Mouse (Mus musculus): Measurements from ENCODE around the gene Pik3r6. TPM values are rescaled to one million over a fixed set of nuclear protein-coding genes. Genes with fewer than 3 reads are reported as not detected.

Pik3r6 gene
- polyA plus RNA-seq (2017; shearing (Covaris generic)) = not detected

DNA sequence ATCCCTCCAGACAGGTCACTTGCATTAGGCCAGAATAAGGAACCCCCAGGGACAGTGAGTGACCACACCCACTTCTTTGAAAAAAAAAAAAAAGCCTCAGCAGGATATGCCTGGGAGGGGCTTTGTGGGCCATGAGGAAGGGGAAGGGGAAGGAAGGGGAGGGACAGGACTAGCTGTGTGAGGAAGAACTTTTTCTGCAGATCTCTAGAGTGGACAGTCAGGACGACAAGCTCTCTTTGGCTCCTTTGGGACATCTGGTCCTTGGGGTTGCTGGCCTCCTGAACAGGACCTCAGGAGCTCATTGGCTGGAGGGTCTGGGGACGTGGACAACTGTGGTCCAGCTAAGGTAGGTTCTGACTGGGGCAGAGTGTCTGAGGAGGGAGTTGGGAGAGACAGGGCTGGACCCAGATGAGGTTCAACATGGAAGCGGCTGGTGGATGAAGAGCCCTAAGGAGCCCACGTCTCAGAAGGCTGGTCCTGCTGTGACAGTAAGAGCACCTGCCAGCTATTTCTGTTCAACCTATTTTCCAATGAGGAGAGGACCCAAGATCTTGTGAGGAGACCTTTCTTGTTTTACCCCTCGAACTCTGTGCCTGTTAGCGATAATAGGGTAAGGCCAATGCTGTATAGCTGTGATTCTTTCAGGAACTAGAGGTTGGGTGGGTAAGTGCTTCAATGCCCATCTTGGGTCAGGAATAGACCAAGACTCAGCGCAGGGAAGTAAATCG is at the start of gene Pik3r6:
Gene Pik3r6 (plus strand): TSS at position 118 of the 728 bp plus-strand sequence.
- no peak for ATAC-seq

DNA sequence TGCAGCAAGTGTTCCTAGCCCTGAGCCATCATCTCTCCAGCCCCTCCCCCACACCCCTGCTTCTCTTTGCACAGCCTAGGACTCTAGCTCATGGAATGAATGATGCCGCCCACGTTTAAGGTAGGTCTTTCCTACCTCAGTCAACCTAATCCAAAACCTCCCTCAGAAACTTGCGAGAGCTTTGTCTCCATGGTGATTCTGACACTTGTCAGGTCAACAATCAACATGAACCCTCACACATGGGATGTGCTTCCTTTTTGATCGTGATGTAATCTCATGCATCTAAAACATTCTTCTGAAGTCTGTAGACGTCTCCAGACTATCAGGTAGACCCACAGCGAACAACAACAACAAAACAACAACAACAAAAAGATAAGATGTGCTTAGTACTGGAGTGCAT is 49.5 kb upstream of the Pik3r6 start:
- ATAC-seq = peak; percentile 55

DNA sequence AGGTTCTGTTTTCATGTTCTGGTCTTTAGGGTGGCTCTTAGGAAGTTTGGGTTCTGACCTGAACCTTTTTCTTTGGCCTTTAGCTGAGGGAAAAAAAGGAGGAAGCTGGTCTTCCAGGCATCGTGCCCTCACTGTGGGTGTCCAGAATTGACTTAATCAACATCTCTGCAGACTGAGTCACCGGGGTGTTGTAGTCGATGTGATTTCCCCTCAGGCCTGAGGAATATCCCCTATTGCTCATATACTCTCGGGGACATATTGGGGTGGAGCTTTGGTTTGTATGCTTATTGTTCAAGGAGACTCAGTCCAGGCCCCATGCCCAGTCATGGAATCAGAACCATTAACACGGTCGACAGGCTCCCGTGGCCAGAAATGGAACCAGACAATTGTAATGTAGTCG is 44.7 kb upstream of the Pik3r6 start:
- ATAC-seq = no peak

DNA sequence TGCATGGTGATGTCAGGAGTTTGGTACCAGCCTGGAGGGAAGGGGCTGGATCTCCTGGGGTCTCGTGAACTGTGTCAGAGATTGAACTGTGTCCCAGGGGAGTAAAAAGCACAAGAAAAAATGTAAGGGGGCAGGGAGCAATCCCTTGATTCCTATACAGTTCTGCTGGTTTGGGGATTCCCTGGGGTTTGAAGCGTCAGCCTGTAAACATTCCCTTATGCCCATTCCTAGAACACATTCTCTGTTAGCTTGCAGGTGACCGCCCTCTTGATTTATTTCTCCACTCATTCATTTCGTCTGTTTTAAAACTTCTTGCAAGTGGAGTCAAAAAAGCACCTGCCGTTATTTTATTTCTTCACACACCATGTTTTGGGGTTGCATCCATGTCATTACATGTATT is 43.8 kb upstream of the Pik3r6 start:
- no peak for ATAC-seq

DNA sequence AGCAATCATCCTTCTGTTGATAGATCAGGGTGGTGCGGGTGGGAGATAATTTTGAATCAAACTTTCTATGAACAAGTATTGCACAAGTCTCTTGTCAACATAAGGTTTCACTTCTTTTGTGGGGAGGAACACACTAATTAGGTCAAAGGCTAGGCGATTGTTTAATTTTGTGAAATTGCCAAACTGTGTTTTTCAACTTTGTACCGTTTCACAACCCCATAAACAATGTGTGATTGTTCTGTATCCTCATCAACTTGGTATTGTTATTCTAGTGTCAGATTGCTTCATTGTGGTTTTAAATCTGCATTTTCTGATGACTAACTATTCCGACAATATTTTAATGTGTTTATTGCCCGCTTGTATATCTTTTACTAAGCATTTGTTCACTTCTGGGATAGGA is 43.3 kb upstream of the Pik3r6 start:
- no peak for ATAC-seq

DNA sequence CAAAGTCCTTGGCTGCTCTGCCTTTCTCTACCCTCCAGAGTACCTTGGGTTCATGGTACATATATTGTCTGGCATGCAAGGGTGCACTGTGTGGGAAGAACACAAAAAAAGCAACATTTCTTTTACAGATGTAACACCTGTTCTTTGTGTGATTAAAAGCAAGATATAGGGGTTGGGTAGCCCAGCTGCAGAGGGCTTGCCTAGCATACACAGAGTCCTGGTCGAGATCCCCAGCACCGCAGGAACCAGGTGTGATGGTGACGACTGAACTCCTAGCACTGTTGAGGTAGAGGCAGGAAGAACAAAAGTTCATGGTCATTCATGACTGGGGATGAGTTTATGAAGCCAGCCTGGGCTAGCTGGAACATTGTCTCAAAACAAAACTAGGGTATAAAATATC is 40.1 kb upstream of the Pik3r6 start:
- ATAC-seq = no peak

DNA sequence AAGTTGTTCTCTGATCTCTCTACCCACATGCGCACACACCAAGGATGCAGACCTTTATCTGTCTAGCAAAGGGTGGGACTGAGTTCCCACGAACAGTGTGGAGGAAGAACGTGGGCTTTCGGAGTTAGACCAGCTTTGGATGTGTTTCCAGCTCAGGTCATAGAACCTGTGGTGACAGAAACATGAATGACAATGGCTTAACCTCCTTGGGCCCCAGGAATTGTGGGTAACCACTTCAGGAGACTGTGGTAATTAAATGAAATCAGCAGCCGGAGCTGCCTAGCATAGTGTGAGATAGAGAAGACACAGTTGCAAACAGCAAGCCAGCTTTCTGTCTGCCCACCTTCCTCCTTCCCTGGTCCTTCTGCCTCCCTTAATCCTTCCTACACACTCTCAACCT is 38.6 kb upstream of the Pik3r6 start:
- ATAC-seq = no peak

DNA sequence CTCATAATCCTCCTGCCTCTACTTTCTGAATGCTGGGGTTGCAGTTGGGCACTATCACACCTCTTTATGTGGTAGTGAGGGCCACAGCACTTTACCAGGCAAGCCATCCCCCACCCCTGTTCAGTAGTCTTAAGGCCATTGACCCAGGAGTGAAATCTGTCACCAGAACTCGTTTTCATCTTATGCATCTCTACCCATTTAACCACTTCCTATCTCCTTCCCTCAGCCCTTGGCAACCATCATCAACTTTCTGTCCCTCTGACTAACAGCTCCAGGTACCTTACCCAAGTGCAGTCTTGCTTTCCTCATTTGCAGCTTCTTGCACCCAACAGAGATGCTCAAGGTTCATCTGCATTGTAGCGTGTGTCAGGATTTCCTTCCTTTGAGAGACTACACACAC is 37.7 kb upstream of the Pik3r6 start:
- peak; percentile 54 for ATAC-seq

DNA sequence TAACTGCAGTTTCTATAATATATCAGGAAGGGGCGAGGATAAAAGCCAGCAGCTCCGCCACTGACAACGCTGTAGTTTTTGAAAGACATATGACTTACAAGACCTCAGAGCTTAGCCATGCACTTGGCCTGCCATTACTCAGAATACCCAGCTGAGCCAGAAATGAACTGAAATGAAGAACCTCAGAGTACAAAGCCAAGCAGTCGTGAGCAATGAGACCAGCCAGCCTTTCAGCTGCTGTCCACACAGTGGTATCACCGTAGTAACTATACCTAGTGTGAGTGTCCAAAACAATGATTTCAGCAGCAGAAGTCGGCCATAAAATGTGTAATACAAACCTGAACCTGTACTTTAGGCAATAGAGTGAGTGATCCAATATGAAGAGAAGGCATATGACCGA is 35.4 kb upstream of the Pik3r6 start:
- ATAC-seq = no peak

DNA sequence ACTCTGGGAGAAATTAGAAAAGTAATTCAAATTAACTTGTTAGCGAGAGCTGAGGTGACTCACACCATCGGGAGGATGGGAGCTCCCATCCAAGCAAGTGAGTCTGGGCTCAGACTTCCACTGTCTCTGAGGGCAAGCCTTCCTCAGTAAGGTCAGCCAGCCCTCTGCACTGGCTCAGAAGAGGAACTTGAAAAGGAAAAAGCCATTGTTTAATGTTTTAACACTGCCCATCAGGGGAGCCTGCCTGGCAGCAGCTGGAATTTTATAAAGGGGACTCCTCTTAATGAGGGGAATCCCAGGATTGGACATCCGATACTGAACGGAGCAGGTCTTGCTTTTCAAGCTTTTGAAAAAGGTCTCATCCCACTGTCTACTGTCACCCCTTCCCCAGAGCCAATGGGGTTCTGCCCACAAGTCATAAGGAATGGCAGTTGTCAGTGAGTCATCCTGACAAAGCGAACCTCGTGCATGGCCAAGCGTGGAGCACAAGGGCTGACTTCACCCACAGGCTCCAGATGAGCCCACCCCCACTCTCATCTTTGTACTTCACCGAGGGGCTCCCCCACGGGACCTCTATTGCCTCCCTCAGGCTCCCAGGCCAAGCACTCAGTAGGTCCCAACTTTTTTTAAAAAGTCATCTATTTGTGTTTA is 34.7 kb upstream of the Pik3r6 start:
- no peak for ATAC-seq

DNA sequence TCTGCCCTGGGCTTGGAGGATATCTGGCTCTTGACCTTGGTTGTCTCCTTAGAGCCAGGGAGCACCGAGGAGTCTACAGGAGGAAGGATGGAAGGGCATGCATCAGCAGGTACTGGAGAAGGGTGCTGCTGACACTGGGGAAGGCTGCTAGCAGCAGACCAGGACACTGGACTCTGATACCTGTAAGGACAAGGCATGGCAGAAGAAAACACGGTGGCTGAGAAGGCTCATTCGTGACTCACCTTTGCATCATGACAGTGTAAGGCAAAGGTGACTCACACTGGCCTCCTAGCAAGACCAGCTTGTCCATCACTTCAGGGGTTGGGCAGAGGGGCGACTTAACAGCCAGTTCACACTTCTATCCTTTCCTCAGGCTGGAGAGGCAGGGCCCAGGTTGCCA is 33.9 kb upstream of the Pik3r6 start:
- no peak for ATAC-seq

DNA sequence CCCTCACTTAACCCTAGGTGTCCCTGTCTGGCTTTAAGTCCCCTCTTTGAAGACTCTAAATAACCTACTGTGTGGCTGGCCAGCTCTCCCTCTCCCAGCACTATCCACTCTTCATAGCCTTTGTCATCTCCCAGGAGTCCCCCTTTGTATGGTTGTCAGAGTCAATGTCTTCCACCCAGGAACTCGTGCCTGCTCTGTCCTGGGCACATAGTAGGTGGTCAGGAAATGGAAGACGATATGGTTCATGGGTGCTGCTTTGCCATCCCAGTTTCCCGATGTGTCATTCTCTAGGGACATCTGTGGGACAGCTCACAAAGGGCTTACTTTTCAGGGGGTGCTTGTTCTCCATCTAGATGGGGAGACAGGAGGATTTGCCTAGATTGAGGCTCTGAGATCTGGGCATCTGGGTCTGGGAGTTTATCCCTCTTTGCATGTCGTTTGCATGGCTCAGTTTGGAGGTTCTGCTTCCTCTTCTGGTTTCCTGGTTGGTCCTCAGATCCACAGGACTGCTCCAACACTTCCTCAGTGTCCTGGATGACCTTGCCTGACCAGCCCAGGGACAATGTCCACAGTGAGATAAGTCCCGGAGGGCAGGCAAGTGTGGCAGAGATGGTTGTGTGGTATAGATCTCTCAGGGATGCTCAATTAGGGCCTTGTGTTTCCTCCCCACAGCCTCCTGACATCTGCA is 30.5 kb upstream of the Pik3r6 start:
- ATAC-seq = no peak

DNA sequence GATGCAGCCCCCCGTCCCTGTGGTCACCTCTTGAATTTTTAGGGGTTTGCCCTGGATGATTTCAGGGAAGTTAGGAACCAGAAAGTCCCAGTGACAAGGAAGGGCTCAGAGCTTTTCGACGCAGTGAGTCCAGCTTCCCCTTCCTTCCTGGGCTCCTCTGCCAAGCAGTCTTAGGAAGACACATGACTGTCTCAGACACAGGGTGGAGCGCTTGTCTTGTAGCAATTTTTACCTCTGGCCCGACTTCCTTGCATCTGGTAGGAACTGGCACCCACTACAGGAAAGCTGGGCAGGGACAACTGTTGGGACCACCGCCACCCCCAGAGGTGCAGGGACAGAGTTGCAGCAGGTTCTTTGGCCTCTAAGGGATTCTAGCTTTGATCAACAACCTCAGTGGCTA is 28.2 kb upstream of the Pik3r6 start:
- no peak for ATAC-seq

DNA sequence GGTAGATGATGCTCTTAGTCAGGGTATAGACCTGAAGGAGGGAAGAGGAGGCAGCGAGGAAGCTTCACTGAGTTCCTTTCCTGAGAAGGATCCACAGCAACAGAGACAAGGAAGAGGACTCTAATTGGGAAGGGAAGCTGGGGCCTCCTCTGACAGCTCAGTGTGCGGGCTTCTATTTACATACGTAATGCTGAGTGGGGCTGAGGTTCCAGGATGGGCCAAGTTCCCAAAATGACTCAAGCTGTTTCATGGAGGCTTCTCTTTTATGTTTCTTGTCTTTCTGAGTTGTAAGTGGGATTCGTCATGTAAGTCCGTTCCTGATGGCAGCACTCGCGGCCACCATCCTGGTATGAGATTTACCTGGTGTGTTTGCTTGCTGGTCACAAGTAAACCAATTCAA is 27.1 kb upstream of the Pik3r6 start:
- no peak for ATAC-seq

DNA sequence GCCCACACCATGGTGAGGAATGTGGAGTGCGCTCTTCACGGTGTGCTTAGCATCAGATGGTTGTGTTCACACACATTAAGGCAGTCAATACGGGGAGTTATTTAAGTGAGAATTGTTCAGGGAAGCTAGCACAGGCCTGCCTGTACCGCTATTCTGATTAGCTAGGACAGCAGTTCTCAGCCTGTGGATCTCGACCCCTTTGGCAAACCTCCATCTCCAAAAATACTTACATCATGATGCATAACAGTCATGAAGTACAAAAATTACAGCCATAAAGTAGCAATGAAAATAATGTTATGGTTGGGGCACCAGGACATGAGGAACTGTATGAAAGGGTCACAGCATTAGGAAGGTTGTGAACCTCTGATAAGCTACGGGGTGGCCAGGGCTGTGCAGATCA is 25.2 kb upstream of the Pik3r6 start:
- ATAC-seq = no peak

DNA sequence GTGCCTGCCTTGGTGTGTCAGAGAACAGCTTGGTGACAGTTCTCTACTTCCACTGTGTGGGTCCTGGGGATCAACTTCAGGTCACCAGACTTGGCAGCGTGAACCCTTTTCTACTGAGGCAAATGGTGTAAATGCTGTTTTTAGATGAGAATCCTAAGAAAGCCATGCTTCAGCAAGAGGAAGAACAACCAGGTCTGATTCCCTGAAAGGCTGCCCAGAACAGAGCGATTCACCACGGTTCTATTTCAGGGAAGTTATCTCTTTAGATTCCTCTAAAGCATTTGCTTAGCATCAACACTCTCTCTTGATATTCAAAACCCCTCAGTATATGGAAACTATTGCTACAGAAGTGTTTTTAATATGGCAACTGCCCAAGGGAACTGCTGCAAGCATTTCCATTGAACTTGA is 24.2 kb upstream of the Pik3r6 start:
- no peak for ATAC-seq

DNA sequence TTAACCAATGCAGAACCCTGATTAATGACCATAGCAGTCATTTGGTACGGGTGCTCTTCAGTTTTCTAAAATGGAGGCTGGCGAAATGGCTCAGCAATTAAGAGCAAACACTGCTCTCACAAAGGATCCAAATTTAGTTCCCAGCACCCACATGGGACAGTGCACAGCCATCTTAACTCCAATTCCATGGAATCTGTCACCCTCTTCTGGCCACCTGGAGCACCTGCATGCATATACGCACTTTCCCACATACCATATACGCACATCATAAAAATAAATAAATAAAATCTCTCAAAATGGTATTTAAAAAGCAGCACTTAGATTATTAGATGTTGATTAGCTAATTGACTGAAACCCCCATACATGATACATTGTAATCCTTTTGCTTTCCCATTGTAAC is 22.2 kb upstream of the Pik3r6 start:
- no peak for ATAC-seq

DNA sequence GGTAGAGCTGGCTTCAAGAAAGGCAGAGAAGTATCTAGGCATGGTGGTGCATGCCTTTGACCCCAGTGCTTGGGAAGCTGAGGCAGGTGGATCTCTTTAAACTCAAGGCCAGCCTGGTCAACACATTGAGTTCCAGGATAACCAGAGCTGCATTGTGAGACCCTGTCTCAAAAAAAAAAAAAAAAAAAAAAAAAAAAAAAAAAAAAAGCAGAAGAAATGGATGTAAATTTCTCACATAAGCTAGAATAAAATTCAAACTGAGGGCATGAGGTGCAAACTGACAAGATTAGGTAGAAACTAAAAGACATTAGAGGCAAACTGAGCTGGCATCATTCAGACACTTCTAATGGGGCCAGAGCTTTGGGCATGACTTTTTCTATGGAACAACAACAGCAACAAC is 20.8 kb upstream of the Pik3r6 start:
- no peak for ATAC-seq

DNA sequence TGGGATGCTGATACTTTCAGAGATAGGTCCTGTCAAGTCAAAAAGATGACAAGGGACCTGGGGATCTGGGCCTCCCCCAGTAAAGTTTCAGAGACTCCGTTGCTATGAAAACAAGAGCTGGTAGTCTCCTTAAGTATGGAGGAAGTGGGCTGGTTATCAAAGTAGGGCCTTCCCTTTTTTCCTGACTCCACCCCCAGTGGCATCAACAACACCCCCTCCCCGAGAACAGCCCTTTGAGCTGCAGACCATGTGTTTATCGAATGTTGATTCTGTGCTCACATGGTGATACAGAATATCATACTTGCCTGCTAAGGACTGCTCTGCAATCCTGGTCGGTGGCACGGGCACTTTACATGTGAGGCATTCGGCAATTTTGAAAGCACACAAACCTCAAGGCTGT is 19.6 kb upstream of the Pik3r6 start:
- no peak for ATAC-seq

DNA sequence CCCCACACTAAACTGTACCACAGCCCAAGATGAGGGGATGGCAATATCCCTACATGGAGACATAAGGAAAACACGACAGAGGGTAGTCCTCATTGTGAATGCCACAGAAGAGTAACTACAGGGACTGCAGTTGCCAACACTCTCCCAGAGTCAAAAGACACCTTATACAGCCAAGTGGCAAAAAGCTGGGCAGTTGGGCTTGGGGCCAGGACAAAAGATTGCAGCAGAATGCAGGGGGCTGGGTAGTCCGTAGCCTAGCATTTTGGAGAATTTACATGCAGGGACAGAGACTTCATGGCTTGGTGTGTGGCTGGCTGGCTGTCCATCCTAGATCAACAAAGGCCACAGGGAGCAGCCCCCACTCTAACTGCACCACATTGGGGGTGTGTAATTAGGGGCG is 18.4 kb upstream of the Pik3r6 start:
- ATAC-seq = no peak

DNA sequence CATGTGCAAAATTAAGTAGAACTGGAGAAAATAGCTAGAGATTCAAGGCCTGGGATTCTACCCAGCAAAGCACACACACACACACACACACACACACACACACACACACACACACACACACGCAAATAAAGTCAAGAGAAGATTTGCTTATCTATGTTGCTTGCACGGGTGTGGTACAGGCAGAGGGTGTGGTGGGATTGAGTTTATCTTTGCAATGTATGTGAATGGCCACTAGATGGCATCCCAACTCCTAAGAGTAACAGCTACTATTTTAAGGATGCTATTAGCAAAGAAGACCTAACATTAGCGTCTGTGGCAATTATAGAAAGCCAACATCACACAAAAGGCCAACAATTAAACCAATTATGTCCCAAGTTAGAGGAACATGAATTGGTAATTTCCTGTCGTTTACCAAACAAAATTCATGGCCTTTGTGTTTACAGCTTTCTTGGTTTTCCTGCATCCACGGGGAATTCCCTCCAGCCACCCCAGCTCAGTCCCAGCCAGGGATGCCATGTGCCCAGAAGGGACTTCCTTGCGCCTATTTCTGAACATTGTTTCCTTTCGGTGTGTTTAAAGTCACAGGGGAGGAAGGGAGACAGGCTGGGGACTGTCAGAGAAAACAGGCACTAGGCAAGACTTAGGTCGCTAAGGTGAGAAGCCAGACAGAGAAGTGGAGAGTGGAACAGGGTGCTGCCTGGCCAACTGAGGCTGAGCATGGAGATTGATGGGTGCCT is 17.4 kb upstream of the Pik3r6 start:
- ATAC-seq = peak; percentile 36

DNA sequence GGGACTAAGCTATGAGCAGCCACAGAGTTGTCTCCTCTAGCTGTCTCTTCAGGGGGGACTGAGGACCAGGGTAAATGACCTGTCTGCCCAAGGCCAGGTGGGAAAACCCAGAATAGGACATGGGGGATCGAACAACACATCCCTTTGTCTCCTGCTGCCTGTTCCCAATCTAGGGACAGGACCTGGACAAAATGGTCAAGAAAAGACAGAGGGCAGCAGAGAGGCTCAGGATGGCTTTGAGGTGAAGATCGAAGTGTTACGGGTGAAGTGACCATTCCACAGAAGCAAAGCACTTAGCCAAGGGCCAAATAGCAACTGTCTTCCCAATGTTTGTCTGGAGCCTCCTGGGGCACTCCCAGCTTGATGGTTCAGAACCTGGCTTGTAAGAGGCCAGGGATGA is 16.7 kb upstream of the Pik3r6 start:
- ATAC-seq = no peak

DNA sequence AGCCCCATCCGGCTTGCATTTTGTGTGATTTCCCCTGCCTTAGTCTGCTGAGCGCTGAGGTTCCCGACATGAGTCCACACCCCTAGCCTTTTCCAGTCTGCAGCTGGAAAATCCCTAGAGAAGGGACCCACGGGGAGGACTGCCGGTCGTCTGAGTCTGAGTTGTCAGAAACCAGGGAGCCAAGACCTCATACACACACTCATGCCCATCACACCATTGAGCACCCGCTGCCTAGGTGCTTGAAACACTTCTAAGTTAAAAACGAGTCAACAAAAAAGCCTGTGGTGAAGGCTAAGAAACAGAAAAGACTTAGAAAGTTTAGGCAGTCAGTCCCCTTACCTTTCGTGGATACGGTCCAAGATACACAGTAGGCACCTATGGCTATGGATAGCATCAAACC is 15.1 kb upstream of the Pik3r6 start:
- ATAC-seq = no peak
